ENCODE assay signal across 8 mouse cellular contexts in genomic region chr16:17069511-17070443, GRCm38 (mm10). TPM values are rescaled to one million over a fixed set of nuclear protein-coding genes. Genes with fewer than 3 reads are reported as not detected.
A peak's percentile ranks its signal among the peaks of the same experiment; 100 is the strongest.
DNase-seq lines count a peak whose midpoint lies in the region; TF ChIP-seq lines count a peak whose summit lies in the region.

Ypel1 (plus strand) TSS chr16:17069696.

- 0 out of 2 replicates have a peak, but pooled peaks cover 2% of the 10 kb centered on the region for H3K9me3 ChIP-seq in hindbrain, embryonic 10.5 days

- DNase-seq in MEL-GATA-1-ER (ENCODE audit: extremely low read depth, low read depth), result peak; percentile 26
- DNase-seq in cerebellum, adult 2 months, result peak; percentile 84 to 88
- peak; percentile 78 for DNase-seq in forelimb bud, embryonic 11.5 days (ENCODE audit: low read depth, low spot score)
- DNase-seq in hindbrain, embryonic 10.5 days (ENCODE audit: low spot score), result peak; percentile 93
- peak; percentile 80 to 90 for DNase-seq in layer of hippocampus, postnatal 10 days (ENCODE audit: low spot score in 2 of 2)
- DNase-seq in lung, postnatal 10 days, result peak; percentile 90
- DNase-seq in ovary, postnatal 36 days (ENCODE audit: low spot score), result peak; percentile 91
- peak; percentile 81 for DNase-seq in thymus, postnatal 14 days

- H3K4me1 ChIP-seq in cerebellum, adult 2 months (ENCODE audit: control insufficient read depth, insufficient read depth, low read length), result no peaks in the 10 kb centered on the region; the same call in 1 of the 2 replicates
- H3K4me1 ChIP-seq in hindbrain, embryonic 10.5 days (replicated peaks), result peaks cover 15% of the 10 kb centered on the region

- H3K27me3 ChIP-seq in cerebellum, adult 2 months (ENCODE audit: control insufficient read depth, insufficient read depth, low read length), result no peaks in the 10 kb centered on the region
- no peaks in the 10 kb centered on the region for H3K27me3 ChIP-seq in hindbrain, embryonic 10.5 days (ENCODE audit: insufficient read depth, poor library complexity, severe bottlenecking)

- 0 out of 2 replicates have a peak, but pooled peaks have one; percentile 29 for TF ChIP-seq POLR2A in cerebellum, adult 2 months (IDR thresholded peaks at IDR 0.05; ENCODE audit: borderline replicate concordance, insufficient read depth, low read length)

- peak within 1 kb of the TSS; percentile 75 for H3K4me3 ChIP-seq in cerebellum, adult 2 months (replicated peaks; ENCODE audit: insufficient read depth, low read depth, low read length)
- H3K4me3 ChIP-seq in hindbrain, embryonic 10.5 days, result peak within 1 kb of the TSS; percentile 82

- H3K36me3 ChIP-seq in hindbrain, embryonic 10.5 days, result peaks cover 36% of the 10 kb centered on the region

- WGBS in cerebellum, adult 2 months, result 1% methylated on average over 76 of the region's 76 CpGs
- under 1% methylated on average over 76 of the region's 76 CpGs for WGBS in hindbrain, embryonic 10.5 days

- H3K27ac ChIP-seq in cerebellum, adult 2 months (ENCODE audit: insufficient read depth, low read length), result no peak within 1 kb of the TSS
- H3K27ac ChIP-seq in hindbrain, embryonic 10.5 days, result peak within 1 kb of the TSS; percentile 98

- TF ChIP-seq CTCF in cerebellum, adult 2 months (IDR thresholded peaks at IDR 0.05; ENCODE audit: borderline replicate concordance, insufficient read depth, low read depth, low read length), result no peak

RNA-seq across cellular contexts. Expression of gene Ypel1, which starts in this region (rescaled TPM):
- 2.2 and 2.3 TPM in 2 replicates for polyA plus RNA-seq in cerebellum, adult 2 months (2012; rRNA removed)
- 103 and 104 TPM in 2 replicates for polyA plus RNA-seq in hindbrain, embryonic 10.5 days (2016; fragmentation: Nextera tagmentation; extraction: Ambion mirVana)
- total RNA-seq in layer of hippocampus, postnatal 10 days (2021), result 10 to 100 TPM; 49.3 TPM

Comparison
In these comparisons a context has a peak if more than half of its experiments do, and no peak if none do; other contexts are left out.
1. RNA of gene Ypel1 (polyA plus RNA-seq): 103 to 104 TPM in hindbrain, embryonic 10.5 days; 2.2 to 2.3 TPM in cerebellum, adult 2 months; every median in the first group is over 10 times any median in the second.
2. DNase-seq: peak in every context shown above with its lines; median percentile 93 in hindbrain, embryonic 10.5 days; 91 in ovary, postnatal 36 days; 90 in lung, postnatal 10 days; 86 in cerebellum, adult 2 months; 85 in layer of hippocampus, postnatal 10 days; 81 in thymus, postnatal 14 days; 78 in forelimb bud, embryonic 11.5 days; 26 in MEL-GATA-1-ER.